Mouse (Mus musculus) intestine, embryonic 14.5 days (tissue): ENCODE results near the gene Ksr2. TPM values are rescaled to one million over a fixed set of nuclear protein-coding genes. Genes with fewer than 3 reads are reported as not detected.

ENCODE experiments used
- ATAC-seq: fragments of 200-750 bp; cut with Nextera tagmentation; replicated peaks from 2 replicates; pipeline ENCODE4 v1.8.0; 2017; ENCODE audit warnings: low read depth, moderate number of reproducible peaks, moderate TSS enrichment, moderate library complexity; ENCODE audit not compliant: low FRiP score, low TSS enrichment
- DNase-seq: peaks from one replicate; pipeline ENCODE4 v3.0.0-alpha.2; 2018; ENCODE audit warnings: low spot score
- H3K27ac ChIP-seq: fragments of 300-500 bp; sonication (generic); 2 replicates; pipeline ENCODE4 v1.5.1; 2014; ENCODE audit warnings: low read depth, mild to moderate bottlenecking, control low read depth
- H3K27me3 ChIP-seq: fragments of 300-500 bp; sonication (generic); replicated peaks from 2 replicates; pipeline ENCODE4 v1.6.1; 2014; ENCODE audit warnings: low read length, control low read depth; ENCODE audit not compliant: control insufficient read depth, insufficient read depth
- H3K36me3 ChIP-seq: fragments of 300-500 bp; sonication (generic); 2 replicates; pipeline ENCODE4 v1.6.1; 2014; ENCODE audit warnings: low read length, control low read depth; ENCODE audit not compliant: control insufficient read depth, insufficient read depth
- H3K4me1 ChIP-seq: fragments of 300-500 bp; sonication (generic); replicated peaks from 2 replicates; pipeline ENCODE4 v1.6.1; 2014; ENCODE audit warnings: low read length, control low read depth, mixed read lengths; ENCODE audit not compliant: control insufficient read depth, insufficient read depth
- H3K4me2 ChIP-seq: fragments of 300-500 bp; sonication (generic); 2 replicates; pipeline ENCODE4 v1.6.1; 2014; ENCODE audit warnings: low read length
- H3K4me3 ChIP-seq: fragments of 300-500 bp; sonication (generic); 2 replicates; pipeline ENCODE4 v1.5.1; 2014; ENCODE audit warnings: low read depth, low read length, control low read depth, mixed read lengths
- H3K9ac ChIP-seq: fragments of 300-500 bp; sonication (generic); 2 replicates; pipeline ENCODE4 v1.6.1; 2014; ENCODE audit warnings: mild to moderate bottlenecking, low read length
- H3K9me3 ChIP-seq: fragments of 300-500 bp; sonication (generic); 2 replicates; pipeline ENCODE4 v1.6.1; 2016; ENCODE audit warnings: low read length, control low read depth; ENCODE audit not compliant: control insufficient read depth
- WGBS: fragments of 180-500 bp; shearing (Covaris S2); extraction: QIAGEN DNeasy Blood & Tissue Kit; methylation state at CpG from one replicate; pipeline ENCODE4 v1.1.7; 2014; 5-methylcytosine and 5-hydroxymethylcytosine counted together
- polyA plus RNA-seq: library from polyadenylated mRNA; unstranded; fragments of >200 nt; fragmentation: Nextera tagmentation; extraction: Ambion mirVana; gene quantifications from 2 replicates; pipeline ENCODE4 v1.2.1, GENCODE M21; 2014

The Ksr2 gene
- polyA plus RNA-seq: 0.75 and 0.84 TPM in 2 replicates

DNA sequence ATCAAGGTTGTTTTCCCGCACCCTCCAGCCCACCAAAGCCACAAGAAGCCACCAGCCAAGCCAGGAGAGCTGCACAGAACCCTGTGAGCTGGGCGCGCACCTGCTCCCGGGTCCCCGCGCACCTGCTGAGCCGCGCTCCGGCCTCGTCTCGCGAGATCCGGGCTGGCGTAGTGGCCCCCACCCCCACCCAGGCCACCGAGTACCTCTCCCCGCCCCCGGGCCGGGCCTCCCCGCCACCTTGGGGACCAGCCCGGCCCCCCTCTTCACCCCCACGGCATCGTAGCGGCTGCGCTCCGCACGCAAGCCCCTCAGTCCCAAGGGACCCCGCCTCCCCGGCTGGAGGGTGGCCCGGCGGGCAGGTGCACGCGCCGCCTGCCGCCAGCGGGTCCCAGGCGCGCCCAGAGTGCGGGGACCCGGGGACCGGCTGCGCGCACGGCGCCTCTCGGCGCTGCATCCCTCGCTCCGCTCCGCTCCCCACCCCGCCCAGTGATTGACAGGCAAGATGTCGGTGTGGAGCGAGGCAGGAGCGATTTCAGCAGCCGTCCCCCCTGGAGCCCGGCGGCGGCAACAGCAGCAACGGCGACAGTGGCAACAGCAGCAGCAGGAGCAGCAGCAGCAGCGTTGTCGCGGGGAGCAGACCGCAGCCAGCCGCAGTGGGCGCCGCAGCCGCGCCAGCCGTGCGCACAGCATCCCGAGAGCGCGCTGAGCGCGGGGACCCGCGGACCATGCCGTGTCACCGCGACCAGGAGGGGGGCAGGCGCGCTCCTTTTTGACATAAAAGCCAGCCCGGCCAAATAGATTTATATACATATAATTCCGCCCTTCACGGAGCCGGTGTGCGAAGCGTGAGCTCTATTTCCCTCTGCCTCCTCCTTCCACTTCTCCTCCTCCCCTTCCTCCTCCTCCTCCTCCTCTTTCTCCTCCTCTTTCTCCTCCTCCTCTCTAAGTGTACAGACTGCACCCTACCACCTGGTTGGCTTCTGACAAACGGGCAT, at the start of gene Ksr2:
Gene Ksr2, plus strand, starts transcription at position 494 of the 995 bp plus-strand sequence.
- H3K4me1 ChIP-seq: no peaks in the 10 kb centered on the region
- no peak within 1 kb of the TSS for H3K27ac ChIP-seq
- peak within 1 kb of the TSS; percentile 85 for H3K4me2 ChIP-seq
- ATAC-seq (peak; percentile 87), DNase-seq (peak; percentile 75)
- peak within 1 kb of the TSS; percentile 51 for H3K4me3 ChIP-seq
- peaks cover 57% of the 10 kb centered on the region for H3K27me3 ChIP-seq
- H3K36me3 ChIP-seq: no peaks in the 10 kb centered on the region
- peak within 1 kb of the TSS; percentile 23; the same call in 1 of the 2 replicates for H3K9ac ChIP-seq
- H3K9me3 ChIP-seq: no peaks in the 10 kb centered on the region
- WGBS: 1% methylated on average over 76 of the region's 89 CpGs

DNA sequence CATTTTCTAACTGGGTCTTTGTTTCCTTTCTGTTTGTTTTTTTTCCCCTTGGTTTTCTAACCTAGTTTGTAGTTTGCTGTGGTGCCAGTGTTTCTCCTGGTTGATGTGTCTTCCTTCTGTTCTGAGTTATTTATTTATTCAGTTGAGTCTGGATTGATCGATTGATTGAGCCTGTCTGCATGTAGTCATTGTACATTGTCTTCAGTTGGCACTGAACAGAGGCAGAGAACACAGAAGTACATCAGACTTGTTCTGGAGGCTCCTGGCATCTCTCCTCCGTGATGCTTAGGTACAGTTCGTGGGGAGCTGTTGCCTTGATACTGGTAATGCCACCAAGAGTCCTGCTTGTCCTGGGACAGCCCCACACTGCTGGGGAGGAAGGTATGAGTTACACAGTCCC, 49.0 kb upstream of the Ksr2 start:
- no peak overlapping the region for H3K4me2 ChIP-seq
- no peak overlapping the region for H3K27ac ChIP-seq
- WGBS: 90% methylated on average over 3 of the region's 3 CpGs

DNA sequence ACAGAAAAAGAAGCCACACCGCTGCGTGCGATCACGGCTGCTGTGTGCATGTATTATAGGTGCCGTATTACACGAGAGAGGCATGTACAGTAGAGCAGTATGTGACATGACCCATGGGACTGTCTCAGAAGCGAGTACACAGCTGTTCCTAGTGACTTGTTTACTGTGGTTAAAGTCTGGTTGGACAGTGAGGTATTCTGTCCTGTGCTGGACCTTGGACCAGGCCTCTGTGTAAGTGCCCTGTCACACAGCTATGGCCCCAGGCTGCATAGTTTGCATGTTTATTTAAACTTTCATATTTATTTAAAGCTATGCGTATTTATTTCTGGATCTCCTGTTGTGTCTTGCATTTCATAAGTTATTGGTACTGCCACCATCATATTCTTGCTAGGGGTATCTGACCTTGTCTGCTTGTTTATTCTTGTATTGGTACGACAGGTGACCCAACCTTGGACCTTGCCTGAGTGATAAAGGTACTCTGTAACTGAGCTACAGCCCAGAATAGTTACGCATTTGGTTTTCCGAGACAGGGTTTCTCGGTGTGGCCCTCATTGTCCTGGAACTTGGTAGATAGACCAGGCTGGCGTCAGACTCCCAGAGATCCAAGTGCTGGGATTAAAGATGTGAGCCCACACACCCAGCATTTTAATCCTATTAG, 47.8 kb upstream of the Ksr2 start:
- no peak overlapping the region for H3K4me3 ChIP-seq
- H3K4me1 ChIP-seq: peaks cover 8% of the 10 kb centered on the region; the same call in 1 of the 2 replicates
- no peaks in the 10 kb centered on the region for H3K27me3 ChIP-seq
- no peaks in the 10 kb centered on the region for H3K9me3 ChIP-seq
- no peak overlapping the region for H3K9ac ChIP-seq
- DNase-seq: no peak
- H3K36me3 ChIP-seq: peaks cover 70% of the 10 kb centered on the region
- H3K4me2 ChIP-seq: no peak overlapping the region
- H3K27ac ChIP-seq: no peak overlapping the region
- 79% methylated on average over 13 of the region's 13 CpGs for WGBS
- no peak for ATAC-seq

More for the DNA sequence above, 49.0 kb upstream of the Ksr2 start:
- Histone ChIP-seq H3K36me3 (peaks cover 58% of the 10 kb centered on the region), H3K9me3 (no peaks in the 10 kb centered on the region), H3K9ac (no peak overlapping the region), H3K4me1 (peaks cover 20% of the 10 kb centered on the region), H3K4me3 (no peak overlapping the region), H3K27me3 (no peaks in the 10 kb centered on the region)
- no peak for DNase-seq
- no peak for ATAC-seq

DNA sequence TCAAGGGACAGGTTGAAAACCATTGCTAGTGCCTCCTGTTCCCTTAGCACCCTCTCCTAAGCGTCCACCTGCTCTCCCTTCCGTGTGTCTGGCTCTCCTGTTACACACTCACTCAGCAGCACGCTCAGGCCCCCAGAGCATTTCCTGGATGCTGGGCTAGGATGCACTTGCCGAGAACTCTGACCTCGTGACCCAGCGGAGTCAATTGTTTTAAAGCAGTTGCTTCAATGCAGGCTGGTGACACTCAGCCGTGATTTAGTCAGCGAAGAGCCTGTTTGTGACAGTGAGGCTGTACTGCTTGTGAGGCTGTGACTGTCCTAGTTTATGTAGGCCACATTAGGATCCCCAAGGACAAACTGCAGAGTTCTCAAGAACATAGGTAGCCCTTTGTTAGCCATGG, 46.6 kb upstream of the Ksr2 start:
- Histone ChIP-seq H3K27me3 (no peaks in the 10 kb centered on the region), H3K9me3 (no peaks in the 10 kb centered on the region), H3K36me3 (peaks cover 81% of the 10 kb centered on the region), H3K4me2 (no peak overlapping the region), H3K4me1 (peaks cover 5% of the 10 kb centered on the region; the same call in 1 of the 2 replicates), H3K9ac (no peak overlapping the region), H3K4me3 (no peak overlapping the region), H3K27ac (no peak overlapping the region)
- DNase-seq (no peak), ATAC-seq (no peak)
- WGBS: 35% methylated on average over 8 of the region's 8 CpGs

DNA sequence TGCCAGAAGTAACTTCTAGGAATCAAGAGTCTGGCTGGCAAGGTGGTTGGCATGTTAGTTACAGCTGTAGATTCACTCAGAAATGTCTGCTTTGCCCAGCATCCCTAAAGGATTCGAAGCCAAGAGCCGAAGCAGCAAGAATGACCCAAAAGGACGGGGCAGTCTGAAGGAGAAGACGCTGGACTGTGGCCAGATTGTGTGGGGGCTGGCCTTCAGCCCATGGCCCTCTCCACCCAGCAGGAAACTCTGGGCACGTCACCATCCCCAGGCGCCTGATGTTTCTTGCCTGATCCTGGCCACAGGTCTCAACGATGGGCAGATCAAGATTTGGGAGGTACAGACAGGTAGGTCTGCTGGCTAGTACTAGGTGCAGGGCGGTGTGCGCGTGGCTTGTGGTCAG, 43.2 kb upstream of the Ksr2 start:
- DNase-seq: no peak
- Histone ChIP-seq H3K4me1 (no peaks in the 10 kb centered on the region), H3K9me3 (no peaks in the 10 kb centered on the region), H3K27me3 (no peaks in the 10 kb centered on the region), H3K4me3 (no peak overlapping the region), H3K9ac (no peak overlapping the region), H3K27ac (no peak overlapping the region), H3K36me3 (peaks cover 92% of the 10 kb centered on the region), H3K4me2 (no peak overlapping the region)
- no peak for ATAC-seq
- 88% methylated on average over 10 of the region's 10 CpGs for WGBS

DNA sequence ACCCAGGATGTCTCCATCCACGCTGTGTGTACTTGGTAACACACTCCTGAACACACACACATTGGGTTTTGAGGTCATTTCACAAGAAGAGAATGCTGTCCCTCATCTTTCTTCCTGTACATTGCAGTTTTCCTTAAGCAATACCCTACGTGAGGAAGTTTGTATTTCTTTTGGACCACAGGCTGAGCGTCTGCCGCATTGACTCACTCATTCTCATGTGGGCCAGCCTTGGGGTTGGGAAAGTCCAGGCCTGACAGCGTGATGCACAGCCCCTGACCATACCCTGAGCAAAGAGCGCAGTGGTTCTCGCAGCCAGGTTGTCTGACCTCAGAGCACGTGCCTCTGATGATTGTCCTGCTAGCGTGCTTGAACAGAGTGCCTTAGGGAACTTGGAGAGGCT, 40.4 kb upstream of the Ksr2 start:
- Histone ChIP-seq H3K9me3 (no peaks in the 10 kb centered on the region), H3K4me1 (no peaks in the 10 kb centered on the region), H3K27me3 (no peaks in the 10 kb centered on the region), H3K4me3 (no peak overlapping the region), H3K4me2 (no peak overlapping the region), H3K36me3 (peaks cover 90% of the 10 kb centered on the region), H3K9ac (no peak overlapping the region), H3K27ac (no peak overlapping the region)
- DNase-seq (no peak), ATAC-seq (no peak)
- WGBS: 92% methylated on average over 9 of the region's 9 CpGs

DNA sequence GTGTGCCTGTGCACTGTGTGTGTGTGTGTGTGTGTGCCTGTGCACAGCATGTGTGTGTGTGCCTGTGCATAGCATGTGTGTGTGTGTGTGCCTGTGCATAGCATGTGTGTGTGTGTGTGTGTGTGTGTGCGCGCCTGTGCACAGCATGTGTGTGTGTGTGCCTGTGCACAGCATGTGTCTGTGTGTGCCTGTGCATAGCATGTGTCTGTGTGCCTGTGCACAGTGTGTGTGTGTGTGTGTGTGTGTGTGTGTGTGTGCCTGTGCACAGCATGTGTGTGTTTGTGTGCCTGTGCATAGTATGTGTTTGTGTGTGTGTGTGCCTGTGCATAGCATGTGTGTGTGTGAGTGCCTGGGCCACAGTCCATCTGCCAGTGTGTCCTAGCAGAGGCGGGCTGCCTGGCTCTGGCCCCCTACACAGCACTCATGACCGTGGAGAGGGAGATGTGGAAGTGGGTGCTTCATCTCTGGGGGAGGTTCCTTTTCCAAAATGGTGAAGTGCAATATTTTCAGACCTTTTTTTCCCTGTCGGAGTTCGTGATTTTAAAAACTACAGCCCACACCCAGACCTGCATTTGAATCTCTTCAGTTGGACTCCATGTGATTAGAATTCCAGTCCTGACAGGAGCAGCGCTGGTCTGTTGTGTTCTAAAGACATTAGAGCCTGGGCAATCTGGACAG, 39.3 kb upstream of the Ksr2 start:
- H3K9me3 ChIP-seq: no peaks in the 10 kb centered on the region
- WGBS: 88% methylated on average over 7 of the region's 7 CpGs
- H3K36me3 ChIP-seq: peaks cover 90% of the 10 kb centered on the region
- H3K4me3 ChIP-seq: no peak overlapping the region
- H3K4me1 ChIP-seq: no peaks in the 10 kb centered on the region
- no peaks in the 10 kb centered on the region for H3K27me3 ChIP-seq
- ATAC-seq: no peak
- DNase-seq: no peak
- no peak overlapping the region for H3K9ac ChIP-seq
- H3K4me2 ChIP-seq: no peak overlapping the region
- H3K27ac ChIP-seq: no peak overlapping the region

DNA sequence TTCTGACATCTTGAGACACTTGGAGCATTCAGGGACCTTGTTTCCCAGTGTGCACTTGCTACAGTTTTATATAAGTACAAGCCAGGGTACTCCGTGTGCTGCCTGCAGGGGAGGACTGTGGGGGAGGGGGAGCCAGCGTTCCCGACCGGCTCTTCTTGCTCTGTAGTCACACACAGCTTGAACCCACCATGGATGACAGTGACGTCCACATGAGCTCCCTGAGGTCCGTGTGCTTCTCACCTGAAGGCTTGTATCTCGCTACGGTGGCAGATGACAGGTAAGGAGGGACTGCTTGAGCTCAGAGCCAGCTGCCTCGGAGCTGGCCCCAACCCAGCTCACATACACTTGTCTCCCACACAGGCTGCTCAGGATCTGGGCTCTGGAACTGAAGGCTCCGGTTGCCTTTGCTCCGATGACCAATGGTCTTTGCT, 37.5 kb upstream of the Ksr2 start:
- no peaks in the 10 kb centered on the region for H3K9me3 ChIP-seq
- no peak overlapping the region for H3K4me3 ChIP-seq
- no peaks in the 10 kb centered on the region for H3K27me3 ChIP-seq
- no peak overlapping the region for H3K4me2 ChIP-seq
- H3K4me1 ChIP-seq: no peaks in the 10 kb centered on the region
- H3K27ac ChIP-seq: no peak overlapping the region
- no peak overlapping the region for H3K9ac ChIP-seq
- 76% methylated on average over 11 of the region's 11 CpGs for WGBS
- ATAC-seq: no peak
- no peak for DNase-seq
- peaks cover 89% of the 10 kb centered on the region for H3K36me3 ChIP-seq
